Mouse (Mus musculus): ENCODE measurements at regions not wholly inside any gene's neighbourhood (a gene's known extent, or its start where the extent isn't known, plus 50 kb on each side); places are given as distances from the start of the nearest gene placed in this dataset.

DNA sequence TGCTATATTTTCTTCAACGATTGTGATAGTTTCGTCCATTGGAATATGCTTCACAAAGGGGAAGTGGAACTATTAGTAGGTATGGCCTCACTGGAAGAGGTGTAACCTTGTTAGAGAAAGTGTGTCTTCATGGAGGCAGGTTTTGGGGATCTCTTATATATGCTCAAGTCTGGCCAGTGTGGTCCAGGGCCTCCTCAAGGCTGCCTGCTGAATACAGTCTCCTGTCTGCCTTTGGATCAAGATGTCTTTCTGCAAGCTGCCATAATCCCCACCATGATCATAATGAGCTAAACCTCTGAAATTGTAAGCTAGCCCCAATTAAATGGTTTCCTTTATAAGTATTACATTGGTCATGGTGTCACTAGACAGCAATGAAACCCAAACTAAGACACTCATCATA is 384.3 kb downstream of the Btbd3 start:
- no peak for DNase-seq

DNA sequence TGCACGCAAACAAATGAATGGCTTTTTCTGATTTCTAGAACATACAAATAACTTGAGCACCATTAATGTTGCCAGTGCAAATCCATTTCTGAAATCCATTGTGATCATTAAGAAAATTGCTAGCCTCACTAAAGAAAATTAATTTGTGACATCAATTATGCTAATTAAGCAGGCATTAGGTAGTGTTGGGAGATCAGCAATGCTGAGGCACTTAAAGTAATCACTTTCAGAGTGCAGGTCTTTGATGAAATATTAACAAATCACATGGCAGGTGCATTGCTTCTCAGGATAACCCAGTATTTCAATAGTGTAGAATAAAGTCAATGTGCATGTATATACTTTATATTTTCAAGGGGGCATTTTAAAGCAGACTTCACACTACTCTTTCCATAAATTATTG is 385.0 kb downstream of the Btbd3 start:
- no peak for DNase-seq

DNA sequence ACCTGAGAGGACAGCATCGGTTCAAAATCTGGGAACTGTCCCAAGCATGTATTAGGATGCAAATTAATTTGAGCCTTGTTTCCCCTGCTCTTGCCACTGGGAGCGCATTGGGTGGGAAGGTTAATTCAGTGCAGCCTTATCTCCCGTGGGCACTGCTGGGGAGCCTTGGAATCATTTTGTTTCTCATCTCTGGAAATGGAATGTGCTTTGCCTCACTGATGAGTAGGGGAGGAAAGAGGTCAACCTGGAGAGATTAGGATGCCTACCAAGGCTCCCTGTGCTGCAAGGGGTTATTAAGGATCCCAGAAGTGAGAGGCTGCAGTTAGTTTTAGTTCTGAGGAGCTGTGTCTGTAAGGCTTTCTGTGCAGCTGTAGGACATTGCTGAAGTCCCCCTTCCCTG is 392.3 kb downstream of the Btbd3 start:
- no peak for DNase-seq

DNA sequence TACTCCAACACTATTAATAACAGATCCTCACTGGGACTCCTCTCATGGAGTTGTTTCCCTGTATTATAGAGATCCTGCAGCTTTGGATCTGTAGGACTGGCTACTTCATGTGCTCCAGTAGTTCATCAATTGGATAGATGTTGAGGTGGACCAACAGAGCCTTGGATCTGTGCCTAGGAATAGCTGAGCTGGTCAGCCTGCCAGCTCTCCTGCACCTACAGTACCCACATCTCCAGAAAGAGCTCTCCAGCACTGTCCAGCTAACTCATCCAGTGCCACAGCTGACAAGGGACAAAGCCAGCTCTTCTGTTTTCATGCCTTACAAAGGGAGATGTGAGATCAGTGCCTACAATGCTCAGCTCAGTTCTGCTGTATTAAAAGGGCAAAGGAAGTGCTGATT is 403.0 kb downstream of the Btbd3 start:
- DNase-seq, result no peak

DNA sequence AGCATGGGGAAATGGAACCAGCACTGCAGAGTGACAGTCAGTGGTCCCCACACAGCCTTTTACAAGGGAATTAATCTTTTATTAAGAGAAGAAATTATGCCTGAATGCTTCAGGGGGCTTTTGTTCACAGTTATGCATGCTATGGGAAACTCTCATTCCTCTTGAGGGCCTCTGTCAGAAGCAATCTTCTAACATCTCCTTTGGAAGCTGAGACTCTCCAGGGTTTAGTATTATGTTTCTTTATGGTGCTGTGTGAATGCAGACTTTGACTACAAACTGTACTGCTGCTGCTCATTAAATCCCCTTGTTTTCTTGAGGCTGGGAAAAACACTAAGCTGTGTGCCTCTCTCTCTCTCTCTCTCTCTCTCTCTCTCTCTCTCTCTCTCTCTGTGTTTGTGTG is 413.9 kb downstream of the Btbd3 start:
- no peak for DNase-seq

DNA sequence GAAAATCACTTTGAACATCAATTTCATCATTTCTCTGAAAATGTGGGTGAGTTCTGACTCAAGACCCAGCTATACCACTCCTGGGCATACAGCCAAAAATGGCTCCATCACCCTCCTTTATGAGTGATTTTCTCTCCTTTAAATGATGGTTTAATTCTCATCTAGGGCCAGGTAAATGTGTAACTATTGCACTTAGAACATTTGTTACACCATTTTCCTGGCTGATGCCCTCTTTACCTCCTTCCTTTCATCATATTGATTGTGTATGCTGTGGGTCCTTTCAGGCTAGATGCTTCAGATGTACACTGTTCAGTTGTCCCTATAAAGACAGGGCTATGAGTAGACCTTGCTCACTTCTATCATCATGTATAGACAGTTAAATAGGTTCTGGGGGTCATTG is 418.4 kb downstream of the Btbd3 start:
- DNase-seq, result no peak

DNA sequence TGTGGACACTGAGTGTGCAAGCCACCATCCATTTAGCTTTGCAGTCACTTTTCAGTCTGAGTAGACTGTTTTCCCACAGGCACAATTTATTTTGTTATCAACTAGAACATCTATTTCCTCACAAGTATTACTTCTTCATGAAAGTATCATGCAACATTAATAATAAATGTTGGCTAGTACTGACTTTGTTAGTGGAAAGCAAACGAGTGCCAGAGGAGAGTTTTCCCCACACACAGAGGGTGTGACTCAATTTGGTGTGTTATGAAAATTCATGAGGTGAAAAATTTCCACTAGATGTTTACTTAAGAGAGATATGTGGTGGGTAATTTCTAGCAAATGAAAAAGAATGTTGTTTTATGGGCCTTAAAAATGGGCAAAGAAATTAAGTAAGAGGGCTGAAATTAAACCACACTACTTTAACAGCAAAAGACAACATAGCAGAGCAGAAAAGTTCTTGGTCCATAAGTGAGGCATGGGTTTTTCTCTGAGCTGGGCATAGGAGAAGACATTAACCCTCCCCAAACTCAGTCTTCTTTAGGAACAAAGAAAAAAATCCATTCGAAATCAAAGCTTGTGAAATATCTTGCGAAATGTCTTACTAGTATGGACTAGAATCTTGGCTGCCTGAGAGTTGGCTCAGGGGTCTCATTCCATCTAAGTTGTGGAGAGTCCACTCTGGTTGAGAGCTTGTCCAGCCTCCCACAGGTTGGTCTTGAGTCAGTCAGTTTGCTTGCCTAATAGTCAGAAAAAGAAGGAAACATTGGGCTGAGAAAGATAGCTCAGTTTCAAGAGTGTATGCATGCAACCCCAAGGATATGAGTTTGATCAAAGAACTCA is 419.1 kb downstream of the Btbd3 start:
- DNase-seq, result no peak

DNA sequence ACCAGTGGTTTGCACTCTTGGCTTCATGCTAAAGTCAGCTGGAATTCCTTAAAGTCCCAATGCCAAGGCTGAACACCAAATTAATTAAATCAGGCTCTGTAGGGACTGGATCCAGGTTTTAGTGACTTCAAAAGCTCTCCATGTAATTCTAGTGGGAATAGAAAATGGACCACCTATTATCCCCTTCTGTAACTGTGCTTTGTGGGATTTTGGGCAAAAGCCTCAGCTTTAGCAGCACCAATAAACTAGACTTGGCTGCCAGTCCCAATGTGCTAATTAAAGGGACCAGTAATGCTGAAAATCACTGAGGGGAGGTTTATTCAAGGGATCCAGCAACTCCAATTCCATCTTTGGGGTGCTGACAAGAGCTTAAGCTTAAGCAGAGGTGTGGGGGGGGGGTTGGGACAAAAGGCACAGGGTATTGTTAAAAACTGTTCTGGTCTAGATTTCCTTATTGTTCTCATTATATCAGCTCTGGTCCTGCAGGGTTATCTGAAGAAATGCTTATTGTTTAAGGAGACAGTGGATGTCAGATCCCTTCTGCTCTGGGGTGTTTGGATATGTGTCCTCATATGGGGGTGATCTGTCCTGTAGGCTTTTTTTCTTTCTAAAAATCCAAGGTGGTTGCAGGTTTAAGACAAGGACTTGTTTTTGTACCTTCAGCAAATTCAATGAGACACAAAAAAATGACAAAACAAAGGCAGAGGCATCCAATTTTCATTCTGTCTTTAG is 431.9 kb downstream of the Btbd3 start:
- DNase-seq, result no peak

DNA sequence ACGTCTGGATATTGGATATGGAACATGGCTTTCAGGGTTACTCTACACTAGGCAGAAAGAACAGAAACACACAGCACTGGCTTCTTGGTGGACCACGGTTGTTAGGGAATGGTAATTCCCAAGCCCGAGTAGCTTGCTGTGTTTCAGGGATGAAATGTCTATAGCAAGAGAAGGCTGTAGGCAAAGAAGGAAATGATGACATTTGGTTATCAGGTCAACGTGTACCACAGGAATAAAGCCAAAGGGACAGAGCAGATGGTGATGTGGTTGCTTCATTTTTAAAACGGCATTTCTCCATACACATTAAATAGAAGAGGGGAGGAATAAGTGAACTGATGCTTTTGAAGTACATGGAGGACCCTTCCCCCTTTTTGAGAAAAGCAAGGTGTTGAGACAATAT is 433.1 kb downstream of the Btbd3 start:
- DNase-seq, result no peak

DNA sequence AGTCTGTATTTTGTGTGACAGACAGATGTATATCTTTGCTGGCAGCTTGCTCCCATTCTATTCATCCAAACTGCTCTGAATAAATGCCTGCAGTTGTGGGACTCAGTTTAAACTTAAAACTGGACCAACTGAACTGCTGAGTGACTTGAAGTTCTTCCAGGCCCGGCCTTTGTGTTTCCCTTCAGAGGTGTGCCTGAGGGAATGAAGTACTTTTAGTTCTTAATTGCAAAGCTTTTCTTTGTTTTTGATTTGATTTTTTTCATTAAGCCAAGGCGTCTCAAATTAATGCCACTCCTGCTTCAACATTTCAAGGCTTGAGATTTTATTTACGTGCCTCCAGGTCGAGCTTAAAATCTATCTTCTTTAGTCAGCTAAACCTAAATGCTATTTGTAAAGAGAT is 446.4 kb downstream of the Btbd3 start:
- no peak for DNase-seq

DNA sequence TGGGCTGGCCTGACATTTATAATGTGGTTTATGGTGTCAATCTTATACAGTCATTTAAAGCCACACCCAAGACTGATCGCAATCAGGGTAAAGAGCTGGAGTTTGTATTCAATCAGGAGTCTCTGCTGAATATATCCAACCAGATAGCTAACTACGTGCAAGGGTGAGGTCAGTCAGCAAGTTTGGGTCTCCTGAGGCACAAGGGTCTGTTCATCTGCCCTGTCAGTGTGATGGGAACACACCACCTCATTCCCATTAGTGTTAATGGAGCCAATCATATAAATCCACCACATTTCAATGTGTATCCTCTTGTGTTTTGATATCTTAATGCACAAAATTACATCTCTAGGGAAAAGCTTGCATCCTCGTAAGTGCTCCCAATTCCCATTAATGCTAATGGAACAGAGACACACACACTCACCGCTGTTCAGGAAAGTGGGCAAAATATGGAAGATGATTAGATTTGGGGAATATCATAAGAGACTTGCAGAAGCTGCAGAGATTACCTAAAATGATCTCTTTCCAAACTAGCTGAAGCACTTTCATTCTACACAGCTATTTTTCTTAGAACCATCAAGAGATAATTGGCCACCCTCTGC is 447.7 kb downstream of the Btbd3 start:
- no peak for DNase-seq

DNA sequence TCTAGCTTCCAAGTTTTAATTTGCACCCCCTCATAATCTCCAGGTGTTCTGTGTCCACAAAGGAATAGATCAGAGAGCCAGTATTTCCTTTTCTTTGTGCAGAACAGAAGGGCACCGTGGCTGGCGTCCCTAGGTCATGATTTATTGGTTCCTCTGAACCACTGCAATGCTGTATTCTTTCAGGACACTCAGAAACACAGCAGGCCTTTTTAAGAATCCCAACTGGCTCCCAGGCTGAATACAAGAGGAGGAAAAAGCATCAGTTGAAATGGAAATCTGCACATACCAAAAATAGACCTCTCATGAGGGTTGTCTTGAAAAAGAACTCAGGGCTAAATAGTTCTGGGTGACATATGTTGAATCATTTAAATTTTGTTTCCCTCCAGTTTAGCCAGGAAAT is 452.4 kb downstream of the Btbd3 start:
- DNase-seq, result no peak

DNA sequence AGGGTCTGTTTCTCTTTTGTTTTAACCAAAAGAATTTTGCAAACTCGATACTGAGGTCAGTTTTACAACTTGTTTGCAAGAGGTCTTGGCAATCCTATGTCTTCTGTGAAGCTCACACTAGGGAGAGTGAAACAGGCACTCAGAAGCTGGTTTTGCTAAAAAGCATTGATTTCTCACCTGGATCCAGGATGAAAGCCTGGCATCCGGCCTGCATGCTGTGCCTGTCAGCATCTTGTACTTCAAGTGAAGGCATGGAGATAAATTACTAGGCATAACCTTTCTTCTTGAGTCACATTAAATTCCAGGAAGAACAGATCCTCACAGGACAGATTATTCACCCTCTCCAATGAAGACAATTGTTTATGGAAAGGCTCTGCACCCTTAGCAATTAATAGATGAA is 477.5 kb downstream of the Btbd3 start:
- DNase-seq, result no peak

DNA sequence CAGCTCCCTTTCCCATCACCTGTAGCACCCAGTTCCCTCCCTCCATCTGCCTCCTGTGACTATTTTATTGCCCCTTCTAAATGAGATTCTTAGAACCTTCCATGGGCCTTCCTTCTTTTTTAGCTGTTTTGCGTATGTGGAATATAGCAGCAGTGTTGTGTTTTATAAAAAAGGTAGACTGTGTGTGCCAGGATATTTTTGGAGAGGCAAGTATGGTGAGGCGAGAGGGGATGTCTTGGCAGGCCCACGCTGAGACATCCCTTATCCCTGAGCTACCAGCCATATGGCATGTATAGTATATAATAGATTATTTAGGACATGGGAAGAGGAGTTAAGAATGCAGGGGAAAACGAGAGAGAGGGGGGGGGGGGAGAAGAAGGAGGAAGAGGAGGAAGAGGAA is 488.4 kb downstream of the Btbd3 start:
- no peak for DNase-seq

DNA sequence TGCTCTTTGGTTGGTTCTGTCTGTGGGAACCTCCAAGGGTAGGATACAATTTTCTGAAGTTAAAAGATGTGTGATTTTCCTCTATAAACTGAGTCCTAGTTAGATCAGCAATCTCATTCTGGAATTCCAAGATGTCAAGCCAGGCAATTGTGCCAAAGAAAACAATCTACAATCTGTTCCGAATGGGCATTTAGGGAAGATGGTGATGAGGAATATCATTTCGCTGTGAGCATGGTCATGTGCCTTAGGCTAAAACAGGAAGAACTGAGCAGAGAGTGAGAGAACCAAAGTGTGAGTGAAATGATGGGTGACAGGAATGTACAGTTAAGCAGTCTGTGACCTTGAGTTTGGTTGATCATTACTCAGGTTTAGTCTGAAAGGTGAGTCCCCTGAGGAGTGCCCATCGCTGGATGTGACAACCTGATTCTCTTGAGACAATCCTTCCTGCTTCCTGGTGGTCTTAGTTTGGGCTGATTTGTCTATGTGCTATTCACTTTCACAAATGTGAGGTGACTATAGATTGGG is 504.1 kb downstream of the Btbd3 start:
- no peak for DNase-seq

DNA sequence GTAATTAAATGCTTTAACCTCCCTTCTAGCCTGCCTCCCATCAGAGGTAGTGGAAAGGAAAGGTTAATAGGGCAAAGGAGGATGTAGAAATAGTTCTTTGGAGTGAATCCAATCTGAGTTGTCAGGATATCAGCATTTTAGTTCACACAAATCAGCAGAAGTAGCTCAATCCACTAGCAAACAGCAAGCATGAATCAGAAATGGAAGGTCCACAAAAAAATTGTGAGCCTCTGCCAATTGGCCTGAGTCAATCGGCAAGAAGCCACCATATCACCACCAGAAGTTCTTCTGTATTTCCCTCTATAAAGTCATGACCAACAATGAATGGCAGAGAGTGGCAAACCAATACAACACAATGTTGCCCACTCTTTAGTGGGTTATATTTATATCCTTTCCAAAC is 505.0 kb downstream of the Btbd3 start:
- no peak for DNase-seq

DNA sequence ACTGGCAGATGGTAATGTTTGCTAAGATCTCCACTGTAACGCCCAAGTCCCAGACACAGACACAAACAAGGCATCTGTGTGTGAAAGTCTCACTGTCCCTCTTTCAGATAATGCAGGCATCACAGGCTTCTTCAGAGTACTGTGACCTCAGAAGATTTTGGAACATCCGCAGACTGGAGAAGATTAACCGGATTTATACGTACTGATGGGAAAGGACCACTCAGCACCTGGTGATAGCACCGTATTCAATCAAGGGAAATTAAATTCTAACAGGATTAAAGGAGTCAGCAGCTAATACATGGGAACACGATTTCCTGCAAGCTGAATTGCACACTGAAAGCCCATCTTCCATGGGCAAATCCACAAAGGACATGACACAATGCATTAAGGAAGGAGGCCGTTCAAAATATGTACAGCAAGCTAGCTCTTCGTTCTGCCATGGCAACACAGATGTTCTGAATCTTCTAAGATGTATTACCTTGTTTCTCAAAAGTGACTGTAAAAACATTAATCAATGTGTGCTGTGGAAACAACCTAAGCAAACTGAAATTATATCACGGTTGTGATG is 510.0 kb downstream of the Btbd3 start:
- no peak for DNase-seq

DNA sequence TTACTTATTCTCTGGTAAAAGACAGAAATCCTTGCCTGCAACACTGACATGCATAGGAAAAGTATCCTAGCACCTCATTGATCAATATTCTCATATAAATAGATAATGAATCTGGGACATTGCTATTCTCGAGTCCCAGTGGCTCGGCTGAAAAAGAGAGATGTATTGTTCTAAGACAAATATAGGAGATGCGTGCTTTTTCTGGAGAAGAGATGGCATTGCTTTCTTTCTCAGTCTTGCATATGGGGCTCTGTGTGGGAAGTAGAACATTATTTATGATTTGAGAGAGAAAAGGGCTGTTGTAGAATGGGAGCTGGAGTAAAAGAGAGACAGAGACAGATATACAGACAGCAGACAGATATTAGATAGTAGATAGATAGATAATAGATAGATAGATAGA is 527.4 kb downstream of the Btbd3 start:
- no peak for DNase-seq

DNA sequence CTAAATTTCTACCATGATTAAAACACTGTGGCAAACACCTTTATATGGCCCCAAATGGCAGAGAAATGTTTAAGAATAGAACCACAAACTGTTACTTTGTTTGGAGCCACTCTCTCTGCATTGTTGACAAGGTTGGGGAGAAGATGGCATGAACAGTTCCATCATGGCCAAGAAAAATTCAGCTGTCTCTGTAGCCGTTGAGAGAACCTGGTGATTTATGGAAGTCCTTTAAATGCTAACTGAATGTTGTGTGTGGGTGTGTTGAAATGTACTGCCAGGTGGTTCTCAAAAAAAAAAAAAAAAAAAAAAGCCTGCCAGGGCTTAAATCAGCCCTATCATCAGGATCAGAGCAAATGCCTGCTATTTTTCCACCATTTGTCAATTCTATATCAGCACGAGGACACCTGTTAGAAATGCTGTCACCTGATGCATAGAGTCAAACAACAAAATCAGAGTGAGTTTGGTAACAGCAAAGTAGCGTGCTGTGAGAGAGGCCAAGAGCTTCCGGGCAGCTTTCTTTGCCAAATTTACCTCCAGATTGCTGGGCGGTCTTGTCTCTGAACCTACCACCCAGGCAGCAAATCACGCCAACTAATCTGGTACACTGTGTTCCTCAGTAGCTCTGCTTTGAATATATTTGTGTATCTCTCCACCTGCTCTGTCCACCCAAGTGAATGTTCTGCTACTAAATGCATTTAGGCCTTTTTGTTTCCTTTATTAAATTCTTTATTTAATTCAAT is 536.5 kb downstream of the Btbd3 start:
- DNase-seq, result no peak

DNA sequence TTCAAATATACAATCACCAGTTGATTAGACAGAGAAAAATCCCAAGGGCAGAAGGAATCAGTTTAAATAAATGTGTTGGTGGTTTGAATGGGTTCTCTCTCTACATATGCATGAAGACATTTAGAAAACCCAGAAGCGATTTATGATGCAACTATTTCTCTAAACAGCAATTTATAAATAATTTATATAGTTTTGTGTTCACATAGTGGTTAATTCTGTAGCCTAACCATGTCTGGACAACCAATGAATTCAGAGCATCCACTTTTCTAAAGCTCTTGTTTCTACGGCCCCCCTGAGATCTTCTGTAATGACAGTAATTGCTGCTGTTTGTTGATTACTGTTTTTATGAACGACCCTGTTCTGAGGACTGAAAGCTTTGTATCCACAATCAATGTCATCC is 549.8 kb downstream of the Btbd3 start:
- no peak for DNase-seq

DNA sequence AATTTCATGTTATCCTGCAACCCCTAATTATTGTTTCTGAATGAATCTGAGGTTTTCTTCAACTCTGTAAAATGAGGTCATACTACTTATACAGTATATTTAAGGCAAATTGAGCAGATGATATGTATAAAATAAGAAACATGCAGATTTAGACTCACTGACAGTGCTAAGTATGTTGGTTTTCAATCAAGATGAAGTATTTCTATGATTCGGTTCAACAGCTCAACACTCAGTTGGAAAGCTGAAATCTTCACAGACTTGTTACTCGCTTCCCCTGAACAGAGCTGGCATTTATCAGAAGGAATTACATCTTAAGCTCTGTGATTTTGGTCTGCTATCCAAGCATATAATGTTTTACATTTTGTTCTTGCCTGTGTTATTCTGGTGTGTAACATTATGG is 553.4 kb downstream of the Btbd3 start:
- no peak for DNase-seq

DNA sequence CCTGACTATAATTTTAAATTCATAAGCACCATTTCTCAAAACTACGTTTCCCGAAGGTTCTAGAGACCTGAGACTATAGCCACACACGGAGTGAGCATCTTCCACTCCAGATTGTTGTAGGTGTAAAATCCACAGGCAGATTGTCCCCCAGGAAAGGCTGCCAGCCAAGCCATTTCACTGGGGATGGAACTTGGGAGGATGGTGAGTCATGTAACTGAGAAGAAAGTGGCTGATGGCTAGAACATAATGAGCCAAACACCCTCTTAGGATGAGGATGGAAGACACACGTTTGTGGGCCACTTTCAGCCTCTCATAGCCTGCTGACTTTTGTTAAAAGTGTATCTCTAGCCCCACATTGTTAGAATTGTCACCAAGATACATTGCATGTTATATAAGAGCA is 564.1 kb downstream of the Btbd3 start:
- DNase-seq, result peak; percentile 12

DNA sequence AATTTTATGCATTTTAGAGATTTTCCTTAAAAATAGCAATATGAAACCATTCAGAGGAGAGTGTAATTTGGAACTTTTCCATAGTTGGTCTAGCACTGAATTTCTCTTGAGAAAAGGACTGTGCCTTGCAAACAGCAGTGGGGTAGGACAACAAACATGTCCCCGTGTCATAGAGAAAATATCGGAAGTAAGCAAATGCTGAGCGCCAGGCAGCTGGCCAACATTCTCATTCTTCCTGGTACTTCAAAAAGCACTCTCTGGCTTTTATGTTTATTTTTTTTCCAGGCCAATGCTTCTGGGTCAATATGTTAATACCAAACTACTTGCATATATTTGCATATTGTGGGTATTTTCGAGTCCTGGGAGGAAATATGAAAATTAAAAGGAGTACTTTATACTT is 568.5 kb downstream of the Btbd3 start:
- peak; percentile 26 for DNase-seq

All from right cerebral cortex, postnatal 4 days (tissue).